ENCODE assay signal across 8 mouse cellular contexts in the genomic region with DNA sequence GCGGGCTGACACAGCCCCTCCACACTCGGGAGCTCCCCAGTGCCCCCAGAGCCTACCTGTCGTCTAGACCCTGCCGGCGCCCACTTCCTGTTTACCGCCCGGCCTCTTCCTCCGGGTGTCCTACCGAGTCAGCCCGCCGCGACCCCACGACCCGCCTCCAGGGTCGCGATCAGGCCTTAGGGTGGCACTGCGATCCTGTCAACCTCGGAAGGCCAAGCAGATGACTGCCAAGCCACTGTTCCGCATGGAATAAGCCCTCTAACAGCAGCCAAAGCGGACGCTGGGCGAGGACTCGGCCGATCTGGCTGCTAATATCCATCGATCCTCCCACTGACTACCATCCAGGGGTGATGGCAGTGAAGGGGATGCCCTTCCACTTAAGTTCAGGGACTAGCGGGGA. TPM values are rescaled to one million over a fixed set of nuclear protein-coding genes. Genes with fewer than 3 reads are reported as not detected.
A peak's percentile ranks its signal among the peaks of the same experiment; 100 is the strongest.
DNase-seq lines count a peak whose midpoint lies in the region; ATAC-seq and TF ChIP-seq lines count a peak whose summit lies in the region.

A gene (plus strand): TSS at position 126 of the 400 bp plus-strand sequence.

- peak within 1 kb of the TSS; percentile 89 for H3K27ac ChIP-seq in layer of hippocampus, adult 2 months
- peak within 1 kb of the TSS; percentile 32 for H3K27ac ChIP-seq in intestine, embryonic 16.5 days (ENCODE audit: low read length)
- peak within 1 kb of the TSS; percentile 77 for H3K27ac ChIP-seq in limb, embryonic 15.5 days
- H3K27ac ChIP-seq in midbrain, embryonic 14.5 days (replicated peaks; ENCODE audit: low read depth, low read length), result peak within 1 kb of the TSS; percentile 75
- H3K27ac ChIP-seq in thymus, adult 2 months (ENCODE audit: control insufficient read depth, insufficient read depth, low read length), result peak within 1 kb of the TSS; percentile 79

- no peaks in the 10 kb centered on the region for H3K9me3 ChIP-seq in intestine, embryonic 16.5 days (ENCODE audit: control insufficient read depth, low read length)
- H3K9me3 ChIP-seq in limb, embryonic 15.5 days, result no peaks in the 10 kb centered on the region
- H3K9me3 ChIP-seq in midbrain, embryonic 14.5 days (ENCODE audit: control insufficient read depth, low read length), result no peaks in the 10 kb centered on the region

- H3K4me1 ChIP-seq in intestine, embryonic 16.5 days (ENCODE audit: control insufficient read depth, insufficient read depth, low read length), result no peaks in the 10 kb centered on the region
- H3K4me1 ChIP-seq in limb, embryonic 15.5 days, result no peaks in the 10 kb centered on the region
- H3K4me1 ChIP-seq in midbrain, embryonic 14.5 days (ENCODE audit: control insufficient read depth, insufficient read depth, low read length), result no peaks in the 10 kb centered on the region
- H3K4me1 ChIP-seq in thymus, adult 2 months (replicated peaks; ENCODE audit: control insufficient read depth, insufficient read depth, low read length), result peaks cover 5% of the 10 kb centered on the region; the same call in 1 of the 2 replicates

- no peaks in the 10 kb centered on the region for H3K27me3 ChIP-seq in intestine, embryonic 16.5 days (replicated peaks; ENCODE audit: control insufficient read depth, insufficient read depth, low read length)
- no peaks in the 10 kb centered on the region for H3K27me3 ChIP-seq in limb, embryonic 15.5 days
- H3K27me3 ChIP-seq in midbrain, embryonic 14.5 days (ENCODE audit: control insufficient read depth, insufficient read depth, low read length), result no peaks in the 10 kb centered on the region
- no peaks in the 10 kb centered on the region for H3K27me3 ChIP-seq in thymus, adult 2 months (ENCODE audit: control insufficient read depth, insufficient read depth, low read length)

- no peak for TF ChIP-seq POLR2A in thymus, adult 2 months (IDR thresholded peaks at IDR 0.05; ENCODE audit: control insufficient read depth, extremely low read depth, insufficient read depth, low read length, poor library complexity)

- H3K9ac ChIP-seq in intestine, embryonic 16.5 days (ENCODE audit: low read depth, low read length), result peak within 1 kb of the TSS; percentile 67
- peak within 1 kb of the TSS; percentile 33 for H3K9ac ChIP-seq in limb, embryonic 15.5 days
- H3K9ac ChIP-seq in midbrain, embryonic 14.5 days (replicated peaks; ENCODE audit: low read length), result peak within 1 kb of the TSS; percentile 55

- DNase-seq in layer of hippocampus, adult 2 months (ENCODE audit: low spot score in 2 of 2), result peak in 1 of 2 experiments; percentile 29
- no peak for DNase-seq in layer of hippocampus, adult 9-10 months (ENCODE audit: low spot score)
- DNase-seq in cerebellum, postnatal 4 days (ENCODE audit: low spot score in 2 of 2), result peak; percentile 25 to 39
- DNase-seq in gastrocnemius, postnatal 25 days, result peak; percentile 39
- DNase-seq in midbrain, embryonic 14.5 days, result peak; percentile 67
- peak; percentile 80 for DNase-seq in thymus, adult 2 months

- 0% methylated on average over 26 of the region's 26 CpGs for WGBS in intestine, embryonic 16.5 days
- under 1% methylated on average over 26 of the region's 26 CpGs for WGBS in limb, embryonic 15.5 days
- WGBS in midbrain, embryonic 14.5 days, result under 1% methylated on average over 26 of the region's 26 CpGs
- WGBS in thymus, adult 2 months, result under 1% methylated on average over 26 of the region's 26 CpGs

- peak within 1 kb of the TSS; percentile 26 for H3K4me2 ChIP-seq in intestine, embryonic 16.5 days (ENCODE audit: low read depth, low read length)
- H3K4me2 ChIP-seq in limb, embryonic 15.5 days, result peak within 1 kb of the TSS; percentile 51
- peak within 1 kb of the TSS; percentile 56 for H3K4me2 ChIP-seq in midbrain, embryonic 14.5 days (ENCODE audit: low read length)

- peak within 1 kb of the TSS; percentile 61 for H3K4me3 ChIP-seq in layer of hippocampus, adult 2 months
- peak within 1 kb of the TSS; percentile 56 for H3K4me3 ChIP-seq in intestine, embryonic 16.5 days (ENCODE audit: low read length)
- H3K4me3 ChIP-seq in limb, embryonic 15.5 days, result peak within 1 kb of the TSS; percentile 49
- H3K4me3 ChIP-seq in midbrain, embryonic 14.5 days (replicated peaks; ENCODE audit: low read depth, low read length), result peak within 1 kb of the TSS; percentile 46
- peak within 1 kb of the TSS; percentile 79 for H3K4me3 ChIP-seq in thymus, adult 2 months (ENCODE audit: control insufficient read depth, insufficient read depth, low read length)

- TF ChIP-seq CTCF in layer of hippocampus, adult 2 months (conservative IDR thresholded peaks at IDR 0.05), result peak; percentile 36
- TF ChIP-seq CTCF in thymus, adult 2 months (IDR thresholded peaks at IDR 0.05; ENCODE audit: borderline replicate concordance, control insufficient read depth, extremely low read depth, insufficient read depth, low read length, poor library complexity), result peak; percentile 59; the same call in 1 of the 2 replicates

- ATAC-seq in intestine, embryonic 16.5 days, result peak; percentile 17
- ATAC-seq in limb, embryonic 15.5 days (ENCODE audit: insufficient number of reproducible peaks, low FRiP score, low TSS enrichment, low read depth), result no peak
- ATAC-seq in midbrain, embryonic 14.5 days (ENCODE audit: low FRiP score, low TSS enrichment), result peak; percentile 29; the same call in 1 of the 2 replicates

- no peaks in the 10 kb centered on the region for H3K36me3 ChIP-seq in intestine, embryonic 16.5 days (ENCODE audit: control insufficient read depth, insufficient read depth, low read length)
- H3K36me3 ChIP-seq in limb, embryonic 15.5 days, result peaks cover 21% of the 10 kb centered on the region
- H3K36me3 ChIP-seq in midbrain, embryonic 14.5 days (ENCODE audit: control insufficient read depth, insufficient read depth, low read length), result peaks cover 24% of the 10 kb centered on the region
- H3K36me3 ChIP-seq in thymus, adult 2 months (ENCODE audit: control insufficient read depth, insufficient read depth, low read length), result peaks cover 18% of the 10 kb centered on the region

RNA-seq across cellular contexts. Expression of the gene that starts here (rescaled TPM):
- total RNA-seq in layer of hippocampus, adult 2 months (2021), result 10 to 100 TPM; 47.8 to 47.9 TPM
- total RNA-seq in gastrocnemius, postnatal 25 days (2021), result 10 to 100 TPM; 19.4 TPM
- polyA plus RNA-seq in intestine, embryonic 16.5 days (2015; fragmentation: Nextera tagmentation; extraction: Ambion mirVana), result 22.6 and 23.6 TPM in 2 replicates
- polyA plus RNA-seq in limb, embryonic 15.5 days (2015; fragmentation: Nextera tagmentation; extraction: Ambion mirVana), result 54.7 and 59.0 TPM in 2 replicates
- polyA plus RNA-seq in midbrain, embryonic 14.5 days (2014; fragmentation: Nextera tagmentation; extraction: Ambion mirVana), result 35.1 and 52.4 TPM in 2 replicates
- 19.8 and 24.7 TPM in 2 replicates for polyA plus RNA-seq in thymus, adult 2 months (2012; rRNA removed)

Comparison
In these comparisons a context has a peak if more than half of its experiments do, and no peak if none do; other contexts are left out.
1. H3K27ac ChIP-seq: peak in every context shown above with its lines; median percentile 89 in layer of hippocampus, adult 2 months; 79 in thymus, adult 2 months; 77 in limb, embryonic 15.5 days; 75 in midbrain, embryonic 14.5 days; 32 in intestine, embryonic 16.5 days.